Mouse (Mus musculus): ENCODE data around the gene Rbms2. TPM values are rescaled to one million over a fixed set of nuclear protein-coding genes. Genes with fewer than 3 reads are reported as not detected.
"Not testable (repeated sequence)": the region's sequence is repeated elsewhere in the genome, so short reads cannot be mapped to it uniquely, and the experiment has no call there.

Gene Rbms2
- polyA plus RNA-seq, 1 experiment from 2014 or later: 37.3 TPM

- 89% methylated on average over 3 of the region's 3 CpGs for WGBS
- not testable (repeated sequence) for ATAC-seq (ENCODE audit: extremely low read depth, insufficient number of reproducible peaks, low FRiP score, low TSS enrichment); H3K4me2 ChIP-seq; H3K27ac ChIP-seq (replicated peaks); H3K9me3 ChIP-seq; H3K9ac ChIP-seq; H3K4me3 ChIP-seq; H3K36me3 ChIP-seq
- Histone ChIP-seq H3K4me1 (peaks cover 12% of the 10 kb centered on the region), H3K27me3 (replicated peaks) (peaks cover 26% of the 10 kb centered on the region)
Measured at GRCm38 (mm10) chr10:128192030-128192766, 12.1 kb upstream of the Rbms2 start.

DNA sequence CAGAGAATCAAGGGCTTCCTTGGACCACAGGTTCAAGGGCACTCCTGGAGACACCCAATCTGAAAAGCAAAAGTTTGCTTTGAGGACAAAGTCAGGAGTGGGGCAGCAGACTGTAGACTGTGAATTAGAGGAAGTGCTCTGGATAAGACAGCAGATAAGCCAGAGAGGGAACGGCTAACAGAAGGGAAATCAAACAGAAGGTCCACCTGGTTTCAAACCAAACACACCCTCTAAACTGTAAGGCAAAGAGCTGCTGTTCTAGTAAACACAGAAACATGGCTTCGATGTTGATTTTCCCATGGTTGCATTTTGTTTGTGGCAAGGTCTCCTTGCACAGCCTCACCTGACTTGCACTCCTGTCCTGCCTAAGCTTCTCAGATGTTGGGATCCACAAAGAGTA lies 11.4 kb upstream of the Rbms2 start:
- Histone ChIP-seq H3K36me3 (no peaks in the 10 kb centered on the region), H3K4me2 (no peak overlapping the region), H3K27me3 (replicated peaks) (peaks cover 19% of the 10 kb centered on the region), H3K9ac (no peak overlapping the region), H3K27ac (replicated peaks) (no peak overlapping the region), H3K4me3 (no peak overlapping the region), H3K4me1 (peaks cover 12% of the 10 kb centered on the region), H3K9me3 (no peaks in the 10 kb centered on the region)
- no peak for ATAC-seq (ENCODE audit: extremely low read depth, insufficient number of reproducible peaks, low FRiP score, low TSS enrichment)
- 49% methylated on average over 2 of the region's 2 CpGs for WGBS

GRCm38 (mm10) chr10:128188242-128188877 lies 8.3 kb upstream of the Rbms2 start:
- Histone ChIP-seq H3K36me3 (no peaks in the 10 kb centered on the region), H3K27me3 (replicated peaks) (no peaks in the 10 kb centered on the region), H3K9me3 (no peaks in the 10 kb centered on the region), H3K4me2 (no peak overlapping the region), H3K27ac (replicated peaks) (no peak overlapping the region), H3K4me3 (no peak overlapping the region), H3K4me1 (peaks cover 3% of the 10 kb centered on the region; the same call in 1 of the 2 replicates), H3K9ac (no peak overlapping the region)
- 49% methylated on average over 2 of the region's 2 CpGs for WGBS
- ATAC-seq (ENCODE audit: extremely low read depth, insufficient number of reproducible peaks, low FRiP score, low TSS enrichment): no peak

GRCm38 (mm10) chr10:128187181-128187605 lies 7.1 kb upstream of the Rbms2 start:
- no peak overlapping the region for H3K4me2 ChIP-seq
- H3K9me3 ChIP-seq: no peaks in the 10 kb centered on the region
- H3K27me3 ChIP-seq (replicated peaks): no peaks in the 10 kb centered on the region
- ATAC-seq (ENCODE audit: extremely low read depth, insufficient number of reproducible peaks, low FRiP score, low TSS enrichment): no peak
- H3K4me3 ChIP-seq: no peak overlapping the region
- peaks cover 3% of the 10 kb centered on the region; the same call in 1 of the 2 replicates for H3K4me1 ChIP-seq
- no peak overlapping the region for H3K9ac ChIP-seq
- H3K36me3 ChIP-seq: no peaks in the 10 kb centered on the region
- WGBS: 51% methylated on average over 5 of the region's 5 CpGs
- 0 out of 2 replicates have a peak overlapping the region, but pooled peaks have one; percentile 1 for H3K27ac ChIP-seq (replicated peaks)

DNA sequence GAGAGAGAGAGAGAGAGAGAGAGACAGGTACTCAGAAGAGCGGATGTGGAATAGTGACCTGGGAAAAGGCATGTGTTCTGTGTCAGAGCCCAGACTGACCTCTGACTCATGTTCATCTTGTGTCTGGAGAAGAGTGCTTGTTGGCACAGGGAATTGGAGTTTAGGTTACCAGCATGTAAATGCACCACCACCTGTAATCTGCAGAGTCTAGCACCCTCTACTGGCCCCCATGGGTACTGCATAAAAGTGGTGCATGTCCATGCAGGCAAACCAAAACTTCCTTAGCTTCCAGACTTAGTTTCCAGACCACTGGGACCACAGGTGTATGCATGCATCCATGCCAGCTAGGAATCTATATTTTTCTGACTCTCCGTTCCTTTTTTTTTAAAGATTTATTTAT lies 5.9 kb upstream of the Rbms2 start:
- Histone ChIP-seq H3K4me2 (no peak overlapping the region), H3K27me3 (replicated peaks) (no peaks in the 10 kb centered on the region), H3K9me3 (no peaks in the 10 kb centered on the region), H3K36me3 (no peaks in the 10 kb centered on the region), H3K27ac (replicated peaks) (no peak overlapping the region), H3K4me3 (no peak overlapping the region), H3K4me1 (peaks cover 3% of the 10 kb centered on the region), H3K9ac (no peak overlapping the region)
- WGBS: 51% methylated on average over 2 of the region's 2 CpGs
- ATAC-seq (ENCODE audit: extremely low read depth, insufficient number of reproducible peaks, low FRiP score, low TSS enrichment): no peak

GRCm38 (mm10) chr10:128185277-128185940 lies 5.3 kb upstream of the Rbms2 start:
- no peak overlapping the region for H3K9ac ChIP-seq
- H3K4me3 ChIP-seq: no peak overlapping the region
- WGBS: 67% methylated on average over 6 of the region's 6 CpGs
- no peaks in the 10 kb centered on the region for H3K9me3 ChIP-seq
- no peak overlapping the region for H3K27ac ChIP-seq (replicated peaks)
- no peak overlapping the region for H3K4me2 ChIP-seq
- no peak for ATAC-seq (ENCODE audit: extremely low read depth, insufficient number of reproducible peaks, low FRiP score, low TSS enrichment)
- H3K4me1 ChIP-seq: peaks cover 4% of the 10 kb centered on the region
- no peaks in the 10 kb centered on the region for H3K27me3 ChIP-seq (replicated peaks)
- H3K36me3 ChIP-seq: no peaks in the 10 kb centered on the region

DNA sequence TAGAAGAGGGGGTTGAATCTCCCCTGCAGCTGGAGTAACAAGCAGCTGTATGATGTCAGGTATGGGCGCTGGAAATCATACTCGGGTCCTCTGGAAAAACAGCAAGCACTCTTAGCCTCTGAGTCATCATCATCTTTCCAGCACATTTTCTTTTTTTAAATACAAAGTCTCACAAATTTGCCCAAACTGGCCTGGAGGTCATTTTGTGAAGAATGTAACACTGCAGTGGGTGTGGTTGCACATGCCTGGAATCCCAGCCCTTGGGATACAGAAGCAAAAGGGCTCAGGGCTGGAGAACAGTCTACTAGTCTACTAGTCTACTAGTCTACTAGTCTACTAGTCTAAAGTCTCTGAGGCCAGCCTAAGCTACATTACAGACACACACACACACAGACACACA lies 4.2 kb upstream of the Rbms2 start:
- Histone ChIP-seq H3K4me3 (no peak overlapping the region), H3K27me3 (replicated peaks) (no peaks in the 10 kb centered on the region), H3K4me1 (peaks cover 15% of the 10 kb centered on the region), H3K27ac (replicated peaks) (no peak overlapping the region), H3K9me3 (no peaks in the 10 kb centered on the region), H3K36me3 (no peaks in the 10 kb centered on the region), H3K9ac (no peak overlapping the region), H3K4me2 (no peak overlapping the region)
- WGBS: 77% methylated on average over 2 of the region's 2 CpGs
- ATAC-seq (ENCODE audit: extremely low read depth, insufficient number of reproducible peaks, low FRiP score, low TSS enrichment): no peak

- Histone ChIP-seq H3K4me1 (peaks cover 44% of the 10 kb centered on the region), H3K4me2 (no peak overlapping the region), H3K27me3 (replicated peaks) (no peaks in the 10 kb centered on the region), H3K36me3 (no peaks in the 10 kb centered on the region), H3K4me3 (no peak overlapping the region), H3K27ac (replicated peaks) (no peak overlapping the region), H3K9me3 (no peaks in the 10 kb centered on the region), H3K9ac (no peak overlapping the region)
- no peak for ATAC-seq (ENCODE audit: extremely low read depth, insufficient number of reproducible peaks, low FRiP score, low TSS enrichment)
- WGBS: 76% methylated on average over 4 of the region's 4 CpGs
Measured at GRCm38 (mm10) chr10:128177316-128177715, 2.8 kb downstream of the Rbms2 start.

DNA sequence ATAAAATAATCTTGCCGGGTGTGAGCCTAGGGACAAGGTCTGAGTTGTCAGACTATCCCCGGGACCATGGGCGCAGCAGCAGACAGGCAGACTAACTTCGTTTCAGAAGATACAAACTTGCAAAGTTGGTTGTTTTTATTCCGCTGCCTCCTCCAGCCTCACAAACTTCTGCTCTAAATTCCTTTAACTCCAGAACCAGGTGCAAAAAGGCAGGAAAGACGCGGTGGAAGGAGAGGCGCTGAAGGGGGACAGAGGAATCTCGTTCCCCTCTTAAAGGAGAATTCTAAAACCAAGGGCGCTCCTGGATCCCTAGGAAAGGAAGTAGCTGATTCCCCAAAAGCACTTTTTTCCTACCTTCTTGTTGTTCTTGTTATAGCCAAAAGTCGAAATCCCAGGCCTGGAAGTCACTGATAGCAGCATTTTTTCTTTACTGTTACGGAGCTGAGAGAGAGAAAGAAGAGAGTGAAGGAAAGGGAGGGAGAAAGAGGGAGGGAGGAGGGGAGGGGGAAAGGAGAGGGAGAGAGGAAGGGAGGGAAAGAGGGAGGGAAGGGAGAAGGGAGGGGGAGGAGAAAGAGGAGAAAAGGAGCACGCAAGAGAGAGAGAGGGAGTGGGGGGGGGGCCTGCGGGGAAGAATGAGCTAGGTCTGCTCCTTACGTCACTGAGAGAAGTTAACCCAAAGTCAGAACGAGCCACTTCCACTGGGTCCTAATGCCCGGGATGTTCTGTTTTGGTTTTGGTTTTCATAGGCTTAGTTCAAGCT lies 3.9 kb downstream of the Rbms2 start:
- Histone ChIP-seq H3K4me2 (peak overlapping the region; percentile 90), H3K9ac (peak overlapping the region; percentile 93), H3K36me3 (no peaks in the 10 kb centered on the region), H3K27me3 (replicated peaks) (no peaks in the 10 kb centered on the region), H3K27ac (replicated peaks) (peak overlapping the region; percentile 90), H3K9me3 (no peaks in the 10 kb centered on the region), H3K4me3 (peak overlapping the region; percentile 66), H3K4me1 (peaks cover 44% of the 10 kb centered on the region)
- under 1% methylated on average over 17 of the region's 17 CpGs for WGBS
- peak; percentile 62; the same call in 1 of the 2 replicates for ATAC-seq (ENCODE audit: extremely low read depth, insufficient number of reproducible peaks, low FRiP score, low TSS enrichment)

- H3K36me3 ChIP-seq: 0 out of 2 replicates have a peak, but pooled peaks cover 6% of the 10 kb centered on the region
- H3K27me3 ChIP-seq (replicated peaks): no peaks in the 10 kb centered on the region
- H3K4me2 ChIP-seq: peak overlapping the region; percentile 90
- peak overlapping the region; percentile 90 for H3K27ac ChIP-seq (replicated peaks)
- no peak for ATAC-seq (ENCODE audit: extremely low read depth, insufficient number of reproducible peaks, low FRiP score, low TSS enrichment)
- 6% methylated on average over 3 of the region's 3 CpGs for WGBS
- peaks cover 41% of the 10 kb centered on the region for H3K4me1 ChIP-seq
- H3K4me3 ChIP-seq: peak overlapping the region; percentile 66
- peak overlapping the region; percentile 93 for H3K9ac ChIP-seq
- H3K9me3 ChIP-seq: no peaks in the 10 kb centered on the region
Measured at GRCm38 (mm10) chr10:128175302-128175701, 4.8 kb downstream of the Rbms2 start.

GRCm38 (mm10) chr10:128171348-128171747 lies 8.7 kb downstream of the Rbms2 start:
- not testable (repeated sequence) for H3K9ac ChIP-seq; H3K27me3 ChIP-seq (replicated peaks); H3K4me3 ChIP-seq; H3K9me3 ChIP-seq; H3K4me2 ChIP-seq; H3K36me3 ChIP-seq; ATAC-seq (ENCODE audit: extremely low read depth, insufficient number of reproducible peaks, low FRiP score, low TSS enrichment); H3K27ac ChIP-seq (replicated peaks)
- 94% methylated on average over 10 of the region's 10 CpGs for WGBS
- peaks cover 41% of the 10 kb centered on the region for H3K4me1 ChIP-seq
